Mouse (Mus musculus) embryonic facial prominence, embryonic 11.5 days (tissue): ENCODE results near the gene Fam89a. TPM values are rescaled to one million over a fixed set of nuclear protein-coding genes. Genes with fewer than 3 reads are reported as not detected.
A peak's percentile ranks its signal among the peaks of the same experiment; 100 is the strongest.

ENCODE experiments used
- ATAC-seq: fragments of 200-750 bp; cut with Nextera tagmentation; replicated peaks from 2 replicates; pipeline ENCODE4 v1.8.0; 2017; ENCODE audit warnings: low read depth; ENCODE audit not compliant: insufficient number of reproducible peaks, low FRiP score, low TSS enrichment
- DNase-seq: peaks from one replicate; pipeline ENCODE4 v3.0.0-alpha.2; 2015; ENCODE audit warnings: low spot score
- H3K27ac ChIP-seq: fragments of 300-500 bp; sonication (generic); replicated peaks from 2 replicates; pipeline ENCODE4 v1.5.1; 2014; ENCODE audit warnings: mild to moderate bottlenecking, low read depth, low read length, control low read depth
- H3K27me3 ChIP-seq: fragments of 300-500 bp; sonication (generic); 2 replicates; pipeline ENCODE4 v1.6.1; 2014; ENCODE audit warnings: mild to moderate bottlenecking, low read length, moderate library complexity, mixed read lengths; ENCODE audit not compliant: control insufficient read depth, insufficient read depth
- H3K36me3 ChIP-seq: fragments of 300-500 bp; sonication (generic); replicated peaks from 2 replicates; pipeline ENCODE4 v1.6.1; 2014; ENCODE audit warnings: low read depth, mild to moderate bottlenecking, low read length, moderate library complexity, mixed read lengths; ENCODE audit not compliant: control insufficient read depth, insufficient read depth
- H3K4me1 ChIP-seq: fragments of 300-500 bp; sonication (generic); 2 replicates; pipeline ENCODE4 v1.6.1; 2014; ENCODE audit warnings: low read length, mixed read lengths; ENCODE audit not compliant: control insufficient read depth, insufficient read depth
- H3K4me2 ChIP-seq: fragments of 300-500 bp; sonication (generic); 2 replicates; pipeline ENCODE4 v1.6.1; 2014; ENCODE audit warnings: low read depth, mild to moderate bottlenecking, control low read depth, low read length, moderate library complexity
- H3K4me3 ChIP-seq: fragments of 300-500 bp; sonication (generic); 2 replicates; pipeline ENCODE4 v1.5.1; 2014; ENCODE audit warnings: low read depth, low read length, control low read depth
- H3K9ac ChIP-seq: fragments of 300-500 bp; sonication (generic); replicated peaks from 2 replicates; pipeline ENCODE4 v1.6.1; 2014; ENCODE audit warnings: mild to moderate bottlenecking, control low read depth, low read length
- H3K9me3 ChIP-seq: fragments of 300-500 bp; sonication (generic); replicated peaks from 2 replicates; pipeline ENCODE4 v1.6.1; 2016; ENCODE audit warnings: mild to moderate bottlenecking, low read length, inconsistent platforms, mixed read lengths; ENCODE audit not compliant: control insufficient read depth
- WGBS: fragments of 180-500 bp; shearing (Covaris S2); extraction: QIAGEN DNeasy Blood & Tissue Kit; methylation state at CpG from one replicate; pipeline ENCODE4 v1.1.7; 2014; 5-methylcytosine and 5-hydroxymethylcytosine counted together
- polyA plus RNA-seq: library from polyadenylated mRNA; unstranded; fragments of >200 nt; fragmentation: Nextera tagmentation; extraction: Ambion mirVana; gene quantifications from 2 replicates; pipeline ENCODE4 v1.2.1, GENCODE M21; 2014

The Fam89a gene
- polyA plus RNA-seq, 1 experiment from 2014 or later = 6.0 TPM

DNA sequence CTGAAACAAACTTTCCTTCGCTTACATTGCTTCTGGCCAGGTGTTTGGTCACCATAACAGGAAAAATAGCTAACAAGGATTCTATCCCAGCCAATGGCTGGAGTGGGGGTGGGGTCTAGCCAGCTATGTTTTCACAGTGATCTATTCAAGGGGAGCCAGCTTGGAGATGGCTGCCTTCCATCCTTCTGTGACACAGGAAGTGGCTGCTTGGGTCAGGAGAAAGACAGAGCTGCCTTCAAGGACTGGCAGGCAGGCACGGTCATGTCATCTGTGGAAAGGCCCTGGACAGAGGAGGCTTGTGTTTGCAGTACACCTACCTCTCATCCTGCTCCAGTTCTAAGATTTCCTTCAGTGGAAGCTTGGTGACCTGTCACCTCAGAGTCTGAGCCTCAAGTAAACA, 20.8 kb upstream of the Fam89a start:
- WGBS = 60% methylated on average over 2 of the region's 2 CpGs

DNA sequence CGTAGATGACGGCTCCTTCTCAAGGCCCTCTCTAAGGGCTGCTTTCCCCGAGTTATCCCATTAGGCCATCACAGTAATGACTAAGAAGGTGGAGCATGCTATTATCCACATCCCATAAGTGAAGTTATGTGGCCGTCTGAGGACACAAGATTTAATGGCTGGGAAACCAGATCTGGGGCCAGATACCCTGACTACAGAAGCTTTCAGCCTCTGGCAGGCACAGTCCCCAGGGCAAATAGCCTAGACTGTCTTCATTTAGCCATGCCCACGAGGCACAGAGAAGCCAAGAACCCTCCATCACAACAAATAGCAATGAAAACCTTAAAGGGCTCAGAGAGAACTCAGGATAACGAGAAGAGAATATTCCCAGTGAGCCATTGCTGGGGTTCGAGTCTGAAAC, 11.4 kb upstream of the Fam89a start:
- Histone ChIP-seq H3K4me2 (no peak overlapping the region), H3K4me3 (no peak overlapping the region), H3K36me3 (no peaks in the 10 kb centered on the region), H3K27me3 (no peaks in the 10 kb centered on the region), H3K4me1 (no peaks in the 10 kb centered on the region), H3K9me3 (no peaks in the 10 kb centered on the region), H3K9ac (no peak overlapping the region), H3K27ac (no peak overlapping the region)
- WGBS = 55% methylated on average over 7 of the region's 7 CpGs
- no peak for ATAC-seq
- DNase-seq = no peak

More for the DNA sequence above, 20.8 kb upstream of the Fam89a start:
- H3K4me1 ChIP-seq = no peaks in the 10 kb centered on the region
- no peak overlapping the region for H3K4me3 ChIP-seq
- H3K9me3 ChIP-seq = no peaks in the 10 kb centered on the region
- no peak for DNase-seq
- H3K4me2 ChIP-seq = no peak overlapping the region
- H3K27me3 ChIP-seq = no peaks in the 10 kb centered on the region
- H3K36me3 ChIP-seq = no peaks in the 10 kb centered on the region
- no peak for ATAC-seq
- H3K9ac ChIP-seq = no peak overlapping the region
- H3K27ac ChIP-seq = no peak overlapping the region

- Histone ChIP-seq H3K27me3 (no peaks in the 10 kb centered on the region), H3K4me1 (no peaks in the 10 kb centered on the region), H3K4me3 (no peak overlapping the region), H3K9ac (no peak overlapping the region), H3K9me3 (no peaks in the 10 kb centered on the region), H3K4me2 (no peak overlapping the region), H3K27ac (no peak overlapping the region), H3K36me3 (no peaks in the 10 kb centered on the region)
- ATAC-seq = no peak
- 44% methylated on average over 3 of the region's 3 CpGs for WGBS
- DNase-seq = peak; percentile 49
Measured at GRCm38 (mm10) chr8:124758544-124758943, 6.9 kb upstream of the Fam89a start.

DNA sequence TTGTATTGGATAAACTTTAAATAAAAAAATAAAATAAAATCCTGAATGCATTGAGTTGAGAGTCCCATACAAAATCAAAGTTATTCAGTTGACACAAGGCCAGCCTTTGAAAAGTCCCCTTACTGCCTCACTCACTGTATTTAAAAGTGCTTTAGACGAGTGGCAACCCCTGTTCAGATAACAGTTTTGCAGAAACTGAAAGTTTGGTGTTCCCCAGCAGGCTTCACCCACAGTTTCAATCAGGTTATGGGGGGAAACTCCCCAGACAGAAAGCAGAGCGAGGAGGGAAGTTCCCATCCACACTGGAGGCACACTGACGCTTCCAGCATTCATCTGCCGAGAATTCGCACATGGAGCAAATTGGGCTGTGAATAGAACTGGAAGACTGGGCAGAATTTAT, 5.0 kb upstream of the Fam89a start:
- H3K27ac ChIP-seq = no peak overlapping the region
- ATAC-seq (no peak), DNase-seq (no peak)
- no peak overlapping the region for H3K9ac ChIP-seq
- no peak overlapping the region for H3K4me2 ChIP-seq
- H3K27me3 ChIP-seq = peaks cover 11% of the 10 kb centered on the region
- no peaks in the 10 kb centered on the region for H3K36me3 ChIP-seq
- H3K4me1 ChIP-seq = no peaks in the 10 kb centered on the region
- WGBS = 61% methylated on average over 5 of the region's 5 CpGs
- H3K4me3 ChIP-seq = no peak overlapping the region
- H3K9me3 ChIP-seq = no peaks in the 10 kb centered on the region

- H3K4me2 ChIP-seq = no peak overlapping the region
- peaks cover 16% of the 10 kb centered on the region for H3K27me3 ChIP-seq
- no peak for DNase-seq
- no peak for ATAC-seq
- H3K36me3 ChIP-seq = no peaks in the 10 kb centered on the region
- no peak overlapping the region for H3K27ac ChIP-seq
- no peak overlapping the region for H3K4me3 ChIP-seq
- 69% methylated on average over 2 of the region's 2 CpGs for WGBS
- no peak overlapping the region for H3K9ac ChIP-seq
- H3K9me3 ChIP-seq = no peaks in the 10 kb centered on the region
- H3K4me1 ChIP-seq = peaks cover 3% of the 10 kb centered on the region; the same call in 1 of the 2 replicates
Measured at GRCm38 (mm10) chr8:124756153-124756552, 4.5 kb upstream of the Fam89a start.

GRCm38 (mm10) chr8:124755481-124755880, 3.8 kb upstream of the Fam89a start:
- DNase-seq (no peak), ATAC-seq (no peak)
- Histone ChIP-seq H3K36me3 (no peaks in the 10 kb centered on the region), H3K9me3 (no peaks in the 10 kb centered on the region), H3K4me1 (peaks cover 7% of the 10 kb centered on the region; the same call in 1 of the 2 replicates), H3K4me3 (no peak overlapping the region), H3K9ac (no peak overlapping the region), H3K27me3 (peaks cover 22% of the 10 kb centered on the region), H3K27ac (no peak overlapping the region), H3K4me2 (no peak overlapping the region)
- 78% methylated on average over 8 of the region's 8 CpGs for WGBS

GRCm38 (mm10) chr8:124754792-124755190, 3.2 kb upstream of the Fam89a start:
- Histone ChIP-seq H3K4me1 (peaks cover 7% of the 10 kb centered on the region; the same call in 1 of the 2 replicates), H3K27me3 (peaks cover 26% of the 10 kb centered on the region)
- no peak for ATAC-seq

GRCm38 (mm10) chr8:124754101-124754791, 2.6 kb upstream of the Fam89a start:
- Histone ChIP-seq H3K27me3 (peaks cover 26% of the 10 kb centered on the region), H3K4me1 (peaks cover 7% of the 10 kb centered on the region; the same call in 1 of the 2 replicates), H3K36me3 (no peaks in the 10 kb centered on the region), H3K4me2 (no peak overlapping the region), H3K9ac (no peak overlapping the region), H3K4me3 (no peak overlapping the region), H3K27ac (no peak overlapping the region), H3K9me3 (no peaks in the 10 kb centered on the region)
- ATAC-seq (no peak), DNase-seq (no peak)
- 15% methylated on average over 11 of the region's 11 CpGs for WGBS

More at GRCm38 (mm10) chr8:124754792-124755190, 3.2 kb upstream of the Fam89a start:
- no peak for DNase-seq
- no peaks in the 10 kb centered on the region for H3K36me3 ChIP-seq
- no peak overlapping the region for H3K4me3 ChIP-seq
- H3K27ac ChIP-seq = no peak overlapping the region
- H3K9ac ChIP-seq = no peak overlapping the region
- no peaks in the 10 kb centered on the region for H3K9me3 ChIP-seq
- WGBS = 36% methylated on average over 4 of the region's 4 CpGs
- no peak overlapping the region for H3K4me2 ChIP-seq
